Mouse (Mus musculus): ENCODE results near the gene Mrpl11.

GRCm38 (mm10) chr19:5014961-5015398 is 53.0 kb downstream of the Mrpl11 start:
- no peak for TF ChIP-seq CTCF (IDR thresholded peaks at IDR 0.05; ENCODE audit: borderline replicate concordance, control insufficient read depth, extremely low read depth, insufficient read depth, low read length, poor library complexity)
- TF ChIP-seq POLR2A (IDR thresholded peaks at IDR 0.05; ENCODE audit: control insufficient read depth, extremely low read depth, insufficient read depth, low read length, poor library complexity) = no peak

All from thymus, adult 2 months (tissue).